18 mouse cellular contexts compared by ENCODE assay signal in genomic region chr19:45299768-45300167, GRCm38 (mm10).
DNase-seq lines count a peak whose midpoint lies in the region; ATAC-seq and TF ChIP-seq lines count a peak whose summit lies in the region.
"Had no signal": no experiment of that assay in that cellular context is flagged by ENCODE, and none has a peak within 500 bp of the region (broad histone marks: within the 10 kb centered on the region; RNA-seq: fewer than 3 reads in every experiment).

No protein-coding gene starts in this region.

- no peak for TF ChIP-seq EP300 in heart, adult 2 months (IDR thresholded peaks at IDR 0.05; ENCODE audit: insufficient read depth, low read depth, low read length)

- peak overlapping the region; percentile 31; the same call in 1 of the 2 replicates for H3K27ac ChIP-seq in heart, embryonic 10.5 days
- no peak overlapping the region for H3K27ac ChIP-seq in heart, adult 2 months
- no peak overlapping the region for H3K27ac ChIP-seq in hindbrain, embryonic 10.5 days
- H3K27ac ChIP-seq in hindbrain, embryonic 11.5 days (ENCODE audit: low read depth, low read length): no peak overlapping the region
- 0 out of 2 replicates have a peak overlapping the region, but pooled peaks have one; percentile 18 for H3K27ac ChIP-seq in hindbrain, embryonic 16.5 days (ENCODE audit: low read depth, low read length)
- H3K27ac ChIP-seq: embryonic facial prominence, embryonic 15.5 days; kidney, postnatal 0 days; neural tube, embryonic 12.5 days had no signal

- peaks cover 67% of the 10 kb centered on the region for H3K4me1 ChIP-seq in heart, embryonic 10.5 days
- peaks cover 5% of the 10 kb centered on the region for H3K4me1 ChIP-seq in heart, adult 2 months (ENCODE audit: control insufficient read depth, insufficient read depth, low read length)
- peaks cover 73% of the 10 kb centered on the region for H3K4me1 ChIP-seq in hindbrain, embryonic 10.5 days (replicated peaks)
- peaks cover 8% of the 10 kb centered on the region; the same call in 1 of the 2 replicates for H3K4me1 ChIP-seq in hindbrain, embryonic 11.5 days (replicated peaks; ENCODE audit: control insufficient read depth, insufficient read depth, low read length)
- peaks cover 33% of the 10 kb centered on the region for H3K4me1 ChIP-seq in hindbrain, embryonic 16.5 days (ENCODE audit: control insufficient read depth, insufficient read depth, low read depth, low read length)

- H3K4me2 ChIP-seq in hindbrain, embryonic 11.5 days (replicated peaks; ENCODE audit: low read depth, low read length): no peak overlapping the region
- H3K4me2 ChIP-seq in hindbrain, embryonic 16.5 days (ENCODE audit: low read length): no peak overlapping the region
- H3K4me2 ChIP-seq: embryonic facial prominence, embryonic 15.5 days had no signal

- no peaks in the 10 kb centered on the region for H3K79me2 ChIP-seq in heart, adult 2 months (replicated peaks; ENCODE audit: control insufficient read depth, insufficient read depth, low read length)

- DNase-seq in heart, embryonic 10.5 days (ENCODE audit: low spot score): no peak
- no peak for DNase-seq in heart, adult 2 months
- peak; percentile 34 for DNase-seq in hindbrain, embryonic 10.5 days (ENCODE audit: low spot score)
- no peak for DNase-seq in hindbrain, embryonic 11.5 days (ENCODE audit: low spot score)
- DNase-seq in R1 (ENCODE audit: low read depth, low spot score): peak; percentile 54
- DNase-seq in thymus, postnatal 25 days: no peak
- DNase-seq: adrenal gland, adult 2 months; cerebellum, adult 2 months; gastrocnemius, adult 2 months; heart, postnatal 10 days; kidney, adult 2 months; lung, postnatal 4 days; midbrain, embryonic 14.5 days had no signal

- no peaks in the 10 kb centered on the region for H3K9me3 ChIP-seq in heart, embryonic 10.5 days
- H3K9me3 ChIP-seq in hindbrain, embryonic 10.5 days: no peaks in the 10 kb centered on the region
- H3K9me3 ChIP-seq in hindbrain, embryonic 11.5 days (ENCODE audit: control insufficient read depth, low read length): no peaks in the 10 kb centered on the region
- no peaks in the 10 kb centered on the region for H3K9me3 ChIP-seq in hindbrain, embryonic 16.5 days (ENCODE audit: control insufficient read depth, low read length)
- H3K9me3 ChIP-seq: embryonic facial prominence, embryonic 15.5 days; neural tube, embryonic 12.5 days had no signal

- intact Hi-C loops in heart, adult 2 months (cut with DNase I): loop anchor here (2.0 to 5.0 kb wide), 3 partner anchors 79 to 248 kb away; no protein-coding TSS in a partner anchor

- peaks cover 99% of the 10 kb centered on the region for H3K27me3 ChIP-seq in heart, embryonic 10.5 days (ENCODE audit: insufficient read depth, poor library complexity, severe bottlenecking)
- H3K27me3 ChIP-seq in heart, adult 2 months (ENCODE audit: control insufficient read depth, insufficient read depth, low read length): no peaks in the 10 kb centered on the region; the same call in 1 of the 2 replicates
- H3K27me3 ChIP-seq in hindbrain, embryonic 10.5 days (ENCODE audit: insufficient read depth, poor library complexity, severe bottlenecking): peaks cover 100% of the 10 kb centered on the region
- H3K27me3 ChIP-seq in hindbrain, embryonic 11.5 days (ENCODE audit: control insufficient read depth, insufficient read depth, low read length): peaks cover 58% of the 10 kb centered on the region
- no peaks in the 10 kb centered on the region; the same call in none of the 2 replicates for H3K27me3 ChIP-seq in hindbrain, embryonic 16.5 days (replicated peaks; ENCODE audit: control insufficient read depth, insufficient read depth, low read length)

- H3K36me3 ChIP-seq in heart, embryonic 10.5 days: no peaks in the 10 kb centered on the region
- no peaks in the 10 kb centered on the region for H3K36me3 ChIP-seq in heart, adult 2 months (ENCODE audit: control insufficient read depth, insufficient read depth, low read length)
- H3K36me3 ChIP-seq in hindbrain, embryonic 10.5 days: no peaks in the 10 kb centered on the region
- H3K36me3 ChIP-seq in hindbrain, embryonic 11.5 days (ENCODE audit: control insufficient read depth, insufficient read depth, low read length): no peaks in the 10 kb centered on the region
- no peaks in the 10 kb centered on the region for H3K36me3 ChIP-seq in hindbrain, embryonic 16.5 days (ENCODE audit: control insufficient read depth, insufficient read depth, low read length)
- H3K36me3 ChIP-seq: embryonic facial prominence, embryonic 15.5 days; neural tube, embryonic 12.5 days had no signal

- 33% methylated on average over 5 of the region's 5 CpGs for WGBS in heart, embryonic 10.5 days
- WGBS in heart, adult 2 months: 32% methylated on average over 5 of the region's 5 CpGs
- WGBS in hindbrain, embryonic 10.5 days: 16% methylated on average over 5 of the region's 5 CpGs
- WGBS in hindbrain, embryonic 11.5 days: 17% methylated on average over 5 of the region's 5 CpGs
- WGBS in hindbrain, embryonic 16.5 days: 26% methylated on average over 5 of the region's 5 CpGs

- no peak overlapping the region for H3K9ac ChIP-seq in heart, adult 2 months (ENCODE audit: low read depth, low read length)
- H3K9ac ChIP-seq in hindbrain, embryonic 11.5 days (ENCODE audit: low read depth, low read length): no peak overlapping the region
- H3K9ac ChIP-seq in hindbrain, embryonic 16.5 days (ENCODE audit: low read depth, low read length): no peak overlapping the region
- H3K9ac ChIP-seq: embryonic facial prominence, embryonic 15.5 days; neural tube, embryonic 12.5 days had no signal

- H3K4me3 ChIP-seq in heart, embryonic 10.5 days: no peak overlapping the region
- H3K4me3 ChIP-seq in heart, adult 2 months: no peak overlapping the region
- H3K4me3 ChIP-seq in hindbrain, embryonic 10.5 days: no peak overlapping the region
- H3K4me3 ChIP-seq in hindbrain, embryonic 11.5 days (ENCODE audit: low read depth, low read length): no peak overlapping the region
- H3K4me3 ChIP-seq in hindbrain, embryonic 16.5 days (ENCODE audit: low read length): no peak overlapping the region
- H3K4me3 ChIP-seq: embryonic facial prominence, embryonic 15.5 days; gastrocnemius, adult 2 months; neural tube, embryonic 12.5 days had no signal

- no peak for ATAC-seq in hindbrain, embryonic 11.5 days (ENCODE audit: low FRiP score)
- ATAC-seq in hindbrain, embryonic 16.5 days: no peak
- ATAC-seq: forebrain, embryonic 14.5 days had no signal

- no peak for TF ChIP-seq CTCF in heart, adult 2 months (IDR thresholded peaks at IDR 0.05)

- no peak for TF ChIP-seq POLR2A in heart, adult 2 months (IDR thresholded peaks at IDR 0.05; ENCODE audit: insufficient read depth, low read depth, low read length)

Comparison
In these comparisons a context has a peak if more than half of its experiments do, and no peak if none do; other contexts are left out.
1. DNase-seq: peak in hindbrain, embryonic 10.5 days (single experiment) and R1 (single experiment); none in heart, embryonic 10.5 days (single experiment), heart, adult 2 months (0 of 2), hindbrain, embryonic 11.5 days (single experiment) and thymus, postnatal 25 days (single experiment).
2. H3K27ac ChIP-seq: peak in heart, embryonic 10.5 days (single experiment) and hindbrain, embryonic 16.5 days (single experiment); none in heart, adult 2 months (single experiment), hindbrain, embryonic 10.5 days (single experiment) and hindbrain, embryonic 11.5 days (single experiment).